Mouse (Mus musculus): Measurements from ENCODE around the gene Pxylp1. TPM values are rescaled to one million over a fixed set of nuclear protein-coding genes. Genes with fewer than 3 reads are reported as not detected.
A peak's percentile ranks its signal among the peaks of the same experiment; 100 is the strongest.

The Pxylp1 gene
- polyA plus RNA-seq, 1 experiment: 7.5 TPM

DNA sequence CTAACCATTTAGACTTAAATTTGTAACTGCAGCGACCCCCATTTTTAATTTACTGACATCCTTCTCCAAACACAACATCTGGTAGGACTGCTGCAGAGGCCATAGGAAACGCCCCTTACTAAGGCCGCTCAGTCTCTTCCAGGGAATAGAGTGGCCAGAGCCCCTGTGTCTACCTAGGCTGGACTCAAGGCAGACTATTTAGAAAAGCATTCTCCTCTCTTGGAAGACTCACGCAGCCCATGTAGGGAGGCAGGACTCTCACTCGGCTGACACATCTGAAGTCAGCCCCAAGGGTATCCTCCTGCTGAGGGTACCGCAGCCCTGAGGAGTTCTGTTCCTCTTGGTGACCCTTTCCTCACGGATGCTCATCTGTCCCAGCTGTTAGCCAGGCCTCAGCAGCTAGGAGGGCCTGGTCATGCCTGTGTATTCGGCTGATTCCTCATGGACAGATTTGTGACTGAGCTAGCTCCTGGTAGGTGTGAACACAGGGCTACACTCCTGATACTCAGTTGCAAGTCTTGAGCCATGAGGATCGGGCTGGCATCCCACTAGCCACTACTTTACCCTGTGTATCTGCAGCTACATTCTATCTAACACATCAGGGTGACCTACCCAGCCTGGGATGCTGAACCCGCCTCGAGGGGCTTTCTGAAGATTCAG lies 73.5 kb downstream of the Pxylp1 start:
- H3K36me3 ChIP-seq (ENCODE audit: control insufficient read depth, insufficient read depth): no peaks in the 10 kb centered on the region
- TF ChIP-seq FOSL1 (IDR thresholded peaks at IDR 0.05; ENCODE audit: insufficient read depth, low read length, poor library complexity, severe bottlenecking) (no peak), MYOG (IDR thresholded peaks at IDR 0.05; ENCODE audit: control insufficient read depth, extremely low read depth, insufficient read length) (no peak), USF1 (IDR thresholded peaks at IDR 0.05; ENCODE audit: low read depth) (no peak), CTCF (IDR thresholded peaks at IDR 0.05; ENCODE audit: control insufficient read depth, insufficient read depth, insufficient read length) (no peak), CEBPB (IDR thresholded peaks at IDR 0.05; ENCODE audit: low read depth) (no peak), MYOD1 (IDR thresholded peaks at IDR 0.05; ENCODE audit: control insufficient read depth, insufficient read length, low read depth) (no peak), MAX (IDR thresholded peaks at IDR 0.05) (no peak)
- no peak overlapping the region for H3K4me3 ChIP-seq (ENCODE audit: insufficient read depth, poor library complexity, severe bottlenecking)
- H3K27me3 ChIP-seq (ENCODE audit: control insufficient read depth, insufficient read depth, insufficient read length): no peaks in the 10 kb centered on the region
- no peaks in the 10 kb centered on the region for H3K79me2 ChIP-seq (ENCODE audit: control insufficient read depth, insufficient read depth)
- no peak overlapping the region for H3ac ChIP-seq (ENCODE audit: control insufficient read depth, insufficient read length, low read depth)
- H3K79me3 ChIP-seq (ENCODE audit: low read depth): no peaks in the 10 kb centered on the region

DNA sequence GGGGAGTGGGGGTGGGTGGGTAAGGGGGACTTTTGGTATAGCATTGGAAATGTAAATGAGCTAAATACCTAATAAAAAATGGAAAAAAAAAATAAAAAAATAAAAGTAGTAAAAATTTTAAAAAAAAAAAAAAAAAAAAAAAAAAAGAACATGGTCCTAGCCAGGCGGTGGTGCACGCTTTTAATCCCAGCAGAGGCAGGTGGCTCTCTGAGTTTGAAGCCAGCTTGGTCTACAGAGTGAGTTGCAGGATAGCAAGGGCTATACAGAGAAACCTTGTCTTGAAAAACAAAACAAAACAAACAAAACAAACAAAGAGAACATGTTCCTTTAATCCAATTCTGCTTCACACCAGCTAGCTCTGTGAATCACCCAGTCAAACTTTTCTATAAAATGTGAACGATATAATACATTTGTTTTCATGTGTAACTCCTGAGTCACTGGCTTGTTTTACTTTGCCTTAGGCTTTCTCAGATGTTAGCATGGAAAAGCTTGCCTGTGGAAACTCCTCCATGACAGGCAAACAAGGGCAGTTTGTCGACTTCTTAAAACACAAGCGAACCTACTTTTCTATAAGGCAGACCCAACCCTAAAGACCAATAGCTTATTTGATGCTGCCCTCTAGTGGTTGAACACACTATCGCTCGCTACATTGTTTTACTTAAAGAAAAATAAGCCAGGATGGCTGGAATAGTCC lies 74.2 kb downstream of the Pxylp1 start:
- H3K79me3 ChIP-seq (ENCODE audit: low read depth): no peaks in the 10 kb centered on the region
- H3K79me2 ChIP-seq (ENCODE audit: control insufficient read depth, insufficient read depth): no peaks in the 10 kb centered on the region
- H3K27me3 ChIP-seq (ENCODE audit: control insufficient read depth, insufficient read depth, insufficient read length): no peaks in the 10 kb centered on the region
- H3K36me3 ChIP-seq (ENCODE audit: control insufficient read depth, insufficient read depth): no peaks in the 10 kb centered on the region
- H3K4me3 ChIP-seq (ENCODE audit: insufficient read depth, poor library complexity, severe bottlenecking): no peak overlapping the region
- no peak overlapping the region for H3ac ChIP-seq (ENCODE audit: control insufficient read depth, insufficient read length, low read depth)
- TF ChIP-seq FOSL1 (IDR thresholded peaks at IDR 0.05; ENCODE audit: insufficient read depth, low read length, poor library complexity, severe bottlenecking) (no peak), CEBPB (IDR thresholded peaks at IDR 0.05; ENCODE audit: low read depth) (no peak), MYOD1 (IDR thresholded peaks at IDR 0.05; ENCODE audit: control insufficient read depth, insufficient read length, low read depth) (no peak), MYOG (IDR thresholded peaks at IDR 0.05; ENCODE audit: control insufficient read depth, extremely low read depth, insufficient read length) (no peak), CTCF (IDR thresholded peaks at IDR 0.05; ENCODE audit: control insufficient read depth, insufficient read depth, insufficient read length) (no peak), MAX (IDR thresholded peaks at IDR 0.05) (no peak), USF1 (IDR thresholded peaks at IDR 0.05; ENCODE audit: low read depth) (no peak)

DNA sequence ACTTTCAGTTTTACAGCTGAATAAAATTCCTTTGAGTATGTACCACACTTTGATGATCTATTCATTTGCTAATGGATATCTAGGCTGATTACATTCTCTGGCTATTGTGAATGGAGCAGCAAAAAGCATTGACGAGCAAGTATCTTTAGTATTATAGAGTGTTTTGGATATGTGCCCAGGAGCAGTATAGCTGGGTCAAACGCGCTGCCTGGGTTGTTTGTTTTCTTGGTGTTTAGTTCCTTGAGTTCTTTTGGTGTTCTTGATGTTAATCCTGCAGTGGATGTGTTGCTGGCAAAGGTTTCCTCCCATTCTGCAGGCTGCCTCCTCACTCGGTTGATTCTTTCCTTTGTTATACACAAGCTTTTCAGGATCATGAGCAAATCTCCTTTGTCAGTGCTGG lies 80.5 kb downstream of the Pxylp1 start:
- H3K4me3 ChIP-seq (ENCODE audit: insufficient read depth, poor library complexity, severe bottlenecking): no peak overlapping the region
- no peaks in the 10 kb centered on the region for H3K27me3 ChIP-seq (ENCODE audit: control insufficient read depth, insufficient read depth, insufficient read length)
- H3K79me2 ChIP-seq (ENCODE audit: control insufficient read depth, insufficient read depth): no peaks in the 10 kb centered on the region

DNA sequence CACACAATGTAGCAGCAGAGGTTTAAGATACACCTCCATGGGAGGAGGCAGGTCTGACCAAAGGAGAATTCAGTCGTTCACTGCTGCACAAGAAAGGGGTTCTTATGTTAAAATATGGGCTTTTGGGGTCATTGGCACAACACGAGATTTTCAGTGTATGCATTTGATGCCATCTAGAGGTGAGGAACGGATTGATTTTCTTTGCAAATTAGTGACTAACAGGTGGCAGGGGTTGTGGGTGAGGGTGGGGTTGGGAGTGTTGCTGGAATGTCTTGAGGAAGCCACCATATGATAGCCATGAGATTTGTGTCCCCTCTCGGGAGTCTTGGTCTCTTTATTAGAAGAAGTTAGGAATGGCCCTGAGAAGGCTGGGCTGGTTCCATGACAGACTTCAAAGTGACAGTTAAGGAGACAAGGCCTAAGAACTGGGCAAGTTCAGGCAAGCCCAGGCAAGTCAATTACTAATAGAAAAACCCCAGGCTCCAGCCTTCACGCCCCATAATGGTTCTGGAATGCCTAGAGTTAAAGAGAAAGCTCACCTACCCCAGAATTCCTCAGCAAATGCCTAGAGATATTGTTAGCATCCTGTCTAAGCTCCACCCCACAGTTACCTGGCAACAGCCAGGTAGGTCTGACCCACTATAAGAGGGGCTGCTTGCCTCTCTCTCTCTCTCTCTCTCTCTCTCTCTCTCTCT lies 92.2 kb downstream of the Pxylp1 start:
- H3ac ChIP-seq (ENCODE audit: control insufficient read depth, insufficient read length, low read depth): no peak overlapping the region
- no peak for TF ChIP-seq CEBPB (IDR thresholded peaks at IDR 0.05; ENCODE audit: low read depth)
- TF ChIP-seq USF1 (IDR thresholded peaks at IDR 0.05; ENCODE audit: low read depth): no peak
- peak; percentile 41 for TF ChIP-seq MYOD1 (IDR thresholded peaks at IDR 0.05; ENCODE audit: control insufficient read depth, insufficient read length, low read depth)
- no peak for TF ChIP-seq FOSL1 (IDR thresholded peaks at IDR 0.05; ENCODE audit: insufficient read depth, low read length, poor library complexity, severe bottlenecking)
- peak; percentile 11 for TF ChIP-seq CTCF (IDR thresholded peaks at IDR 0.05; ENCODE audit: control insufficient read depth, insufficient read depth, insufficient read length)
- TF ChIP-seq MAX (IDR thresholded peaks at IDR 0.05): no peak
- H3K79me3 ChIP-seq (ENCODE audit: low read depth): no peaks in the 10 kb centered on the region
- H3K79me2 ChIP-seq (ENCODE audit: control insufficient read depth, insufficient read depth): no peaks in the 10 kb centered on the region
- no peaks in the 10 kb centered on the region for H3K27me3 ChIP-seq (ENCODE audit: control insufficient read depth, insufficient read depth, insufficient read length)
- no peaks in the 10 kb centered on the region for H3K36me3 ChIP-seq (ENCODE audit: control insufficient read depth, insufficient read depth)
- H3K4me3 ChIP-seq (ENCODE audit: insufficient read depth, poor library complexity, severe bottlenecking): no peak overlapping the region

More for the DNA sequence above, 80.5 kb downstream of the Pxylp1 start:
- no peak overlapping the region for H3ac ChIP-seq (ENCODE audit: control insufficient read depth, insufficient read length, low read depth)
- H3K36me3 ChIP-seq (ENCODE audit: control insufficient read depth, insufficient read depth): no peaks in the 10 kb centered on the region
- TF ChIP-seq MYOD1 (IDR thresholded peaks at IDR 0.05; ENCODE audit: control insufficient read depth, insufficient read length, low read depth): no peak
- no peak for TF ChIP-seq CEBPB (IDR thresholded peaks at IDR 0.05; ENCODE audit: low read depth)
- no peak for TF ChIP-seq CTCF (IDR thresholded peaks at IDR 0.05; ENCODE audit: control insufficient read depth, insufficient read depth, insufficient read length)
- TF ChIP-seq MAX (IDR thresholded peaks at IDR 0.05): no peak
- no peak for TF ChIP-seq MYOG (IDR thresholded peaks at IDR 0.05; ENCODE audit: control insufficient read depth, extremely low read depth, insufficient read length)
- no peak for TF ChIP-seq USF1 (IDR thresholded peaks at IDR 0.05; ENCODE audit: low read depth)
- TF ChIP-seq FOSL1 (IDR thresholded peaks at IDR 0.05; ENCODE audit: insufficient read depth, low read length, poor library complexity, severe bottlenecking): no peak
- H3K79me3 ChIP-seq (ENCODE audit: low read depth): no peaks in the 10 kb centered on the region

DNA sequence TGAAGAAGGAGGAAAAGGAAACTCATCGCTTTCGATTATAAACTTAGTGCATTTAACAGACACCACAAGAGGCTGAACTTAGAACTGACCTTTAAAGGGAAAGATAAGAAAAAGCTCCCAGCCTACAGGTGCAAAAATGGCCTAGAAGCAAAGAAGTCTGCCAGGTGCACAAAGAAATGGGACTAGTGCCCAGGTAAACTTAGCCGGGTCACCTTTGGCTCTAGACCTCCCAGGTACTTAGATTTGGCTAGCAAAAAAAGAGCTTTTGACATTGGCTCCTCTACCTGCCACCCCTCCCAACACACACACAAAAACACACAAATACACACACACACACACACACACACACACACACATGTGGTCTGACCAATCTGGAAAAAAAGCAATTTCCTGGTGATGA lies 95.2 kb downstream of the Pxylp1 start:
- H3K79me2 ChIP-seq (ENCODE audit: control insufficient read depth, insufficient read depth): no peaks in the 10 kb centered on the region
- no peak overlapping the region for H3ac ChIP-seq (ENCODE audit: control insufficient read depth, insufficient read length, low read depth)
- H3K4me3 ChIP-seq (ENCODE audit: insufficient read depth, poor library complexity, severe bottlenecking): no peak overlapping the region
- H3K79me3 ChIP-seq (ENCODE audit: low read depth): no peaks in the 10 kb centered on the region
- no peaks in the 10 kb centered on the region for H3K36me3 ChIP-seq (ENCODE audit: control insufficient read depth, insufficient read depth)
- H3K27me3 ChIP-seq (ENCODE audit: control insufficient read depth, insufficient read depth, insufficient read length): no peaks in the 10 kb centered on the region
- TF ChIP-seq MYOG (IDR thresholded peaks at IDR 0.05; ENCODE audit: control insufficient read depth, extremely low read depth, insufficient read length): no peak
- no peak for TF ChIP-seq MAX (IDR thresholded peaks at IDR 0.05)
- TF ChIP-seq USF1 (IDR thresholded peaks at IDR 0.05; ENCODE audit: low read depth): no peak
- TF ChIP-seq CEBPB (IDR thresholded peaks at IDR 0.05; ENCODE audit: low read depth): no peak
- TF ChIP-seq CTCF (IDR thresholded peaks at IDR 0.05; ENCODE audit: control insufficient read depth, insufficient read depth, insufficient read length): no peak
- no peak for TF ChIP-seq MYOD1 (IDR thresholded peaks at IDR 0.05; ENCODE audit: control insufficient read depth, insufficient read length, low read depth)
- no peak for TF ChIP-seq FOSL1 (IDR thresholded peaks at IDR 0.05; ENCODE audit: insufficient read depth, low read length, poor library complexity, severe bottlenecking)

All from C2C12 (cell line).